Mouse (Mus musculus): ENCODE measurements around the gene AY761185. TPM values are rescaled to one million over a fixed set of nuclear protein-coding genes. Genes with fewer than 3 reads are reported as not detected.
"Not testable (repeated sequence)": the region's sequence is repeated elsewhere in the genome, so short reads cannot be mapped to it uniquely, and the experiment has no call there.

AY761185 gene
- polyA plus RNA-seq (2015; fragmentation: Nextera tagmentation; extraction: Ambion mirVana): not detected in 2 replicates

- WGBS: 69% methylated on average over 3 of the region's 3 CpGs
- H3K36me3 ChIP-seq (ENCODE audit: control insufficient read depth, insufficient read depth, low read length): no peaks in the 10 kb centered on the region
- no peak for ATAC-seq (ENCODE audit: insufficient read depth, low FRiP score)
- H3K27ac ChIP-seq (ENCODE audit: low read length): no peak within 1 kb of the TSS
- H3K27me3 ChIP-seq (ENCODE audit: control insufficient read depth, insufficient read depth, low read length): no peaks in the 10 kb centered on the region
- H3K4me1 ChIP-seq (ENCODE audit: control insufficient read depth, insufficient read depth, low read length): no peaks in the 10 kb centered on the region
- H3K4me2 ChIP-seq (ENCODE audit: low read depth, low read length): no peak within 1 kb of the TSS
- H3K4me3 ChIP-seq (replicated peaks; ENCODE audit: low read length): no peak within 1 kb of the TSS
- H3K9me3 ChIP-seq (replicated peaks; ENCODE audit: control insufficient read depth, low read length): no peaks in the 10 kb centered on the region
- H3K9ac ChIP-seq (ENCODE audit: low read length): no peak within 1 kb of the TSS
Observed at GRCm38 (mm10) chr8:20944610-20945009, at the start of gene AY761185. Gene AY761185 (minus strand): TSS chr8:20944710.

GRCm38 (mm10) chr8:20994042-20994441 is 49.5 kb upstream of the AY761185 start:
- not testable (repeated sequence) for H3K9me3 ChIP-seq (replicated peaks; ENCODE audit: control insufficient read depth, low read length); H3K9ac ChIP-seq (ENCODE audit: low read length); H3K4me3 ChIP-seq (replicated peaks; ENCODE audit: low read length); H3K4me1 ChIP-seq (ENCODE audit: control insufficient read depth, insufficient read depth, low read length); ATAC-seq (ENCODE audit: insufficient read depth, low FRiP score); H3K36me3 ChIP-seq (ENCODE audit: control insufficient read depth, insufficient read depth, low read length); H3K27ac ChIP-seq (ENCODE audit: low read length); H3K27me3 ChIP-seq (ENCODE audit: control insufficient read depth, insufficient read depth, low read length); H3K4me2 ChIP-seq (ENCODE audit: low read depth, low read length)

DNA sequence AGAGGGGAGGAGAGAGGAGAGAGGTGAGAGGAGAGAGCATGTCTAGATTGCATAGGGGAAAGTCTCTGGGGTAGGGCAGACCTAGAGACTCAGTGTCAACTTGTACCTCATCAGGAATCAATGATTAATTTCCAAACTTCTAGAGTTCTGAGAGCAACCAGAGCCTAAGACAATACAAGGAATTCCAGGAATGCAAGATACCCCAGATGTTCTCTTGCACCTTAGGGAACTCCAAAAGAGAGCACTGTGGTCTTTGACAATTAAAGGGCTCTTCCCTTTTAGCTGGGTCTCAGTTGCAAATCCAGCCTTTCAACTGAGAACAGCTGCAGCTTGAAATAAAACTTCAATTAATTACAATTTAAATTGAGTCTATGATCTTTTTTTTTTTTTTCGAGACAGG is 35.3 kb upstream of the AY761185 start:
- 41% methylated on average over 1 of the region's 1 CpGs for WGBS
- no peak for ATAC-seq (ENCODE audit: insufficient read depth, low FRiP score)
- no peak overlapping the region for H3K9ac ChIP-seq (ENCODE audit: low read length)

DNA sequence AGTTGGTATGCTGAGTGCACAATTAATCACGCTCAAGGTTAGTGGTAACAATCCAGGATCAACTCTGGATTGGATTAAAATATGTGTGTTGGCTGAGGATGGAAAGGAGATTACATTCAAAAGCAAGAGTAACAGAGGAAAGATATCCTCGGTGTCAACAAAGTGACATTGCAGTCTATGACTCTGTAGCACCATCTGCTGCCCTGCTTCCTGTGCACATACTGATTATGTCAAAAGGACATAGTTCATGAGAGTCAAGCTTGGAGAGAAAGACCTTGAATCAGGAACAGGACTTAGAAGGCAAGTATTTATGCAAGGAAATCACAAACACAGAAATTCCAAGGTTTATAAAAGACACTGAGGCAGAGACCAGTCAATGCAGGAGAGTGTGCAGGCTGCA is 20.0 kb upstream of the AY761185 start:
- Histone ChIP-seq H3K4me3 (replicated peaks; ENCODE audit: low read length) (no peak overlapping the region), H3K9me3 (replicated peaks; ENCODE audit: control insufficient read depth, low read length) (no peaks in the 10 kb centered on the region), H3K4me2 (ENCODE audit: low read depth, low read length) (no peak overlapping the region), H3K27ac (ENCODE audit: low read length) (no peak overlapping the region), H3K36me3 (ENCODE audit: control insufficient read depth, insufficient read depth, low read length) (no peaks in the 10 kb centered on the region), H3K4me1 (ENCODE audit: control insufficient read depth, insufficient read depth, low read length) (no peaks in the 10 kb centered on the region), H3K27me3 (ENCODE audit: control insufficient read depth, insufficient read depth, low read length) (no peaks in the 10 kb centered on the region), H3K9ac (ENCODE audit: low read length) (no peak overlapping the region)
- ATAC-seq (ENCODE audit: insufficient read depth, low FRiP score): no peak
- 77% methylated on average over 2 of the region's 2 CpGs for WGBS

More for the DNA sequence above, 35.3 kb upstream of the AY761185 start:
- Histone ChIP-seq H3K4me3 (replicated peaks; ENCODE audit: low read length) (no peak overlapping the region), H3K36me3 (ENCODE audit: control insufficient read depth, insufficient read depth, low read length) (no peaks in the 10 kb centered on the region), H3K4me2 (ENCODE audit: low read depth, low read length) (no peak overlapping the region), H3K9me3 (replicated peaks; ENCODE audit: control insufficient read depth, low read length) (no peaks in the 10 kb centered on the region), H3K27ac (ENCODE audit: low read length) (no peak overlapping the region), H3K4me1 (ENCODE audit: control insufficient read depth, insufficient read depth, low read length) (no peaks in the 10 kb centered on the region), H3K27me3 (ENCODE audit: control insufficient read depth, insufficient read depth, low read length) (no peaks in the 10 kb centered on the region)

GRCm38 (mm10) chr8:20921971-20922370 is 22.5 kb downstream of the AY761185 start, which contains the start of gene Gm6040:
Gene Gm6040 (minus strand): TSS chr8:20922071.
- H3K4me1 ChIP-seq (ENCODE audit: control insufficient read depth, insufficient read depth, low read length): no peaks in the 10 kb centered on the region
- H3K9me3 ChIP-seq (replicated peaks; ENCODE audit: control insufficient read depth, low read length): no peaks in the 10 kb centered on the region
- 75% methylated on average over 3 of the region's 3 CpGs for WGBS
- H3K27ac ChIP-seq (ENCODE audit: low read length): no peak within 1 kb of the TSS
- H3K36me3 ChIP-seq (ENCODE audit: control insufficient read depth, insufficient read depth, low read length): no peaks in the 10 kb centered on the region
- H3K27me3 ChIP-seq (ENCODE audit: control insufficient read depth, insufficient read depth, low read length): no peaks in the 10 kb centered on the region
- H3K4me2 ChIP-seq (ENCODE audit: low read depth, low read length): no peak within 1 kb of the TSS
- ATAC-seq (ENCODE audit: insufficient read depth, low FRiP score): no peak
- H3K9ac ChIP-seq (ENCODE audit: low read length): no peak within 1 kb of the TSS
- no peak within 1 kb of the TSS for H3K4me3 ChIP-seq (replicated peaks; ENCODE audit: low read length)

DNA sequence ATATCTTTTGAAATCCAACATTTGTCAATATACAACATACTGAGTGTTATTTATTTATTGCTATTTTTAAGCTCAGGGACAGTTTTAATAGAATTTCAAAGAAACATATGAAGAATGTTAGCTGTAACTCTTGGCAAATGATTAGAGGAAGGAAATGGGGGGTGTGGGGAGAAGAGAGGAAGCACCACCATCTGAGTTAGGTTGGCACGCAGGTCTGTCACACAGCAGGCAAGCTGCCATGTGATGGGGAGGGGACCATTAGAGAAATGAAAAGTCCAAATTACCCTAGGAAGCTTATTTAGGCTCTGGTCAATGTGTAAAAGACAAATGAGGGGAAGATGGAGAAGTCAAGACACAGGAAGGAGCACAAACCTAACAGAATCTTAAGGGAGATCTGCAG is 32.2 kb downstream of the AY761185 start:
- H3K4me1 ChIP-seq (ENCODE audit: control insufficient read depth, insufficient read depth, low read length): no peaks in the 10 kb centered on the region
- WGBS: 88% methylated on average over 1 of the region's 1 CpGs
- ATAC-seq (ENCODE audit: insufficient read depth, low FRiP score): no peak

GRCm38 (mm10) chr8:20908256-20908655 is 36.3 kb downstream of the AY761185 start:
- no peak overlapping the region for H3K9ac ChIP-seq (ENCODE audit: low read length)
- no peaks in the 10 kb centered on the region for H3K36me3 ChIP-seq (ENCODE audit: control insufficient read depth, insufficient read depth, low read length)
- WGBS: 62% methylated on average over 2 of the region's 2 CpGs
- no peak overlapping the region for H3K4me2 ChIP-seq (ENCODE audit: low read depth, low read length)
- H3K27ac ChIP-seq (ENCODE audit: low read length): no peak overlapping the region
- no peak for ATAC-seq (ENCODE audit: insufficient read depth, low FRiP score)
- no peaks in the 10 kb centered on the region for H3K4me1 ChIP-seq (ENCODE audit: control insufficient read depth, insufficient read depth, low read length)
- H3K27me3 ChIP-seq (ENCODE audit: control insufficient read depth, insufficient read depth, low read length): no peaks in the 10 kb centered on the region
- no peaks in the 10 kb centered on the region for H3K9me3 ChIP-seq (replicated peaks; ENCODE audit: control insufficient read depth, low read length)
- no peak overlapping the region for H3K4me3 ChIP-seq (replicated peaks; ENCODE audit: low read length)

More for the DNA sequence above, 32.2 kb downstream of the AY761185 start:
- H3K4me3 ChIP-seq (replicated peaks; ENCODE audit: low read length): no peak overlapping the region
- H3K36me3 ChIP-seq (ENCODE audit: control insufficient read depth, insufficient read depth, low read length): no peaks in the 10 kb centered on the region
- H3K9me3 ChIP-seq (replicated peaks; ENCODE audit: control insufficient read depth, low read length): no peaks in the 10 kb centered on the region
- no peak overlapping the region for H3K4me2 ChIP-seq (ENCODE audit: low read depth, low read length)
- H3K9ac ChIP-seq (ENCODE audit: low read length): no peak overlapping the region
- no peaks in the 10 kb centered on the region for H3K27me3 ChIP-seq (ENCODE audit: control insufficient read depth, insufficient read depth, low read length)
- no peak overlapping the region for H3K27ac ChIP-seq (ENCODE audit: low read length)

DNA sequence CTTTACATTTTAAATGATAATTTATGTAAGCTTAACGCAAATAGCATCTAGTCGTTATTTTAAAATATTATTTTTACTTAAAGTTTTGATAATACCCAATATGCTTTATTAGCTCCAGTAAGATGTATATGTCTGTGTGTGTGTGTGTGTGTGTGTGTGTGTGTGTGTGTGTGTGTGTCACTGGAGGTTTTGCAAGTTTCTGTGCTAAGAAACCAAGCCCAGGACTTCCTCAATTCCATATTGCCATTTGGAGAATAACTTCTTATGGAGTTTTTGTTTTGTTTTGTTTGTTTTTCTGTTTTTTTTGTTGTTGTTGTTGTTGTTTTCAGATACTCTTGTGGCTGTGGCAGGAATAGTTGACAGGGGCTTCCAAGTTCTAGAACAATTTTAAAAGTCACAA is 37.4 kb downstream of the AY761185 start:
- H3K36me3 ChIP-seq (ENCODE audit: control insufficient read depth, insufficient read depth, low read length): no peaks in the 10 kb centered on the region

DNA sequence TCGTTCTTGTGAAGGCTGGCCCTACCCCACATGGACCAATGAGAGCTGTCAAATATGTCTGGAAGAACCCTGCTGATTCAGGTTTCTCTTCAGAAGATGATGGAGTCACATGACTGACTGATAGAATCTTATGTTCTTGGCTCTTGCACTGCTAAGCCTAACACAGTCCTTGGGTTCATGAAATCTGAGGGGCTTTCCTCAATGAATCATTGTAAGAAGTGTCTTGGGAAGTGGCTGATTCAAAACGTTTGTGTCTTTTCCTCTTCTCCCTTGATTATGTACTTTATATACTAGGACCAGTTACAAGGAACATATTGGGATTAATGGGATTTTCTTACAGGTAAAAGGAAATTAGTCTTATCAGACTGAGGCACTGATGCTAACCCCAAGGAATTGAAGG is 42.0 kb downstream of the AY761185 start, which contains the start of gene Gm15056:
Gene Gm15056, minus strand, starts transcription at position 101 of the 400 bp plus-strand sequence.
- 44% methylated on average over 2 of the region's 2 CpGs for WGBS
- Histone ChIP-seq H3K4me2 (ENCODE audit: low read depth, low read length) (no peak within 1 kb of the TSS), H3K36me3 (ENCODE audit: control insufficient read depth, insufficient read depth, low read length) (no peaks in the 10 kb centered on the region), H3K4me3 (replicated peaks; ENCODE audit: low read length) (no peak within 1 kb of the TSS), H3K27ac (ENCODE audit: low read length) (no peak within 1 kb of the TSS), H3K4me1 (ENCODE audit: control insufficient read depth, insufficient read depth, low read length) (no peaks in the 10 kb centered on the region), H3K27me3 (ENCODE audit: control insufficient read depth, insufficient read depth, low read length) (no peaks in the 10 kb centered on the region), H3K9me3 (replicated peaks; ENCODE audit: control insufficient read depth, low read length) (no peaks in the 10 kb centered on the region), H3K9ac (ENCODE audit: low read length) (no peak within 1 kb of the TSS)
- no peak for ATAC-seq (ENCODE audit: insufficient read depth, low FRiP score)

More for the DNA sequence above, 37.4 kb downstream of the AY761185 start:
- no peaks in the 10 kb centered on the region for H3K27me3 ChIP-seq (ENCODE audit: control insufficient read depth, insufficient read depth, low read length)
- H3K9ac ChIP-seq (ENCODE audit: low read length): no peak overlapping the region
- H3K4me1 ChIP-seq (ENCODE audit: control insufficient read depth, insufficient read depth, low read length): no peaks in the 10 kb centered on the region
- no peak for ATAC-seq (ENCODE audit: insufficient read depth, low FRiP score)
- H3K4me2 ChIP-seq (ENCODE audit: low read depth, low read length): no peak overlapping the region
- H3K27ac ChIP-seq (ENCODE audit: low read length): no peak overlapping the region
- H3K9me3 ChIP-seq (replicated peaks; ENCODE audit: control insufficient read depth, low read length): no peaks in the 10 kb centered on the region
- H3K4me3 ChIP-seq (replicated peaks; ENCODE audit: low read length): no peak overlapping the region
- WGBS: 89% methylated on average over 2 of the region's 2 CpGs
